Mouse (Mus musculus): ENCODE measurements around the gene Rpl35a.
"Not testable (repeated sequence)": the region's sequence is repeated elsewhere in the genome, so short reads cannot be mapped to it uniquely, and the experiment has no call there.

Rpl35a gene

DNA sequence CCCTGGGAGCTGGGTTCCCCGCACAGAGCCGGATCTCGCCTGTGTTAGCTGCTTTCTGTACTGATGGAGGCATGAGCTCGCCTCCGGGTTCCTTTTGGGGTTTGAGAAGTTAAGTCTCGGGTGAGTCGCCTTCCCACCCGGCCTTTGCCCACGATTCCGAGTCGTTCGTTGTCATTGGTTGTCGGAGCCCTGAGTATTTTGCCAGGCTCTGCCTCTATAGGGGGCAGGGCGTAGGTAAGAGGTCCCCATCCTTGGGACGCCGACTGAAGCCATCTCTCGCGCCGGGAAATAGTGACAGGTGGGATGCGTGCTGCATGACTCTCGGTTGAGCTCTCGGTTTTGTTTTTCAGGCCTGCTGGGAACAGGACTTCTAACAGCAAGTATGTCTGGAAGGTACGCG is 533 bp downstream of the Rpl35a start:
- DNase-seq (ENCODE audit: low spot score) = peak; percentile 74

DNA sequence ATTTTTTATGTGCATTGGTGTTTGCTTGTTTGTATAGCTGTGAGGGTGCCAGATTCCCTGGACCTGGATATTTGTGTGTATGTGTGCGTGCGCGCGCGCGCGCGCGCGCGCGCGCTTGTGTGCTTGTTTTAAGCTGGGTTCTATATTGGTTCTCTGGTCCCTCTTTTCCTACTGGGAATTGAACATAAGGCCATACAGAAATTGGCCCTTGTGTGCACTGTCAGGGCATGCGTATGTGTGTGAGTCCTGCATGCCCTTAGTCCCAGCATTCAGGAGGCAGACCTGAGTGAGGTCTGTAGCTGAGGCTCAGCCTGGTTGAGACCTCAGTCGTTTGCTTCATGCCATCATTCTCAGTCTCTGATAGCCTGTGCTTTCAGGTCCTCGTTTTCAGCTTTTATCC is 1.8 kb downstream of the Rpl35a start:
- DNase-seq (ENCODE audit: low spot score) = no peak

DNA sequence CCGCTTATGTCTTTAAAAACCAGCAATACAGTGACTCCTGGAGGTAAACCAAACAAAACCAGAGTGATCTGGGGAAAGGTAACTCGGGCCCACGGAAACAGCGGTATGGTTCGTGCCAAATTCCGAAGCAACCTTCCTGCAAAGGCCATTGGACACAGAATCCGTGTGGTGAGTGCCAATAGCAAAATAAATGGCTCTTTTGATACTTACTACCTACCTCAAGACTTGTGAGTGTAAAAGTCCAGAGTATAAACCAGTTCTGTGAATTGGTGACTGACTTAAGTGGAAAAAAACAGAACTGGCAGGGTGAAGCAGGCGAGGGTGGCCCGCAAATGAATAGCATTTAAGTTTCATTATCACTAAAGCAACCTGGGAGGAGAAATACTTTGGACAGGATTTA is 2.4 kb downstream of the Rpl35a start:
- DNase-seq (ENCODE audit: low spot score) = not testable (repeated sequence)

DNA sequence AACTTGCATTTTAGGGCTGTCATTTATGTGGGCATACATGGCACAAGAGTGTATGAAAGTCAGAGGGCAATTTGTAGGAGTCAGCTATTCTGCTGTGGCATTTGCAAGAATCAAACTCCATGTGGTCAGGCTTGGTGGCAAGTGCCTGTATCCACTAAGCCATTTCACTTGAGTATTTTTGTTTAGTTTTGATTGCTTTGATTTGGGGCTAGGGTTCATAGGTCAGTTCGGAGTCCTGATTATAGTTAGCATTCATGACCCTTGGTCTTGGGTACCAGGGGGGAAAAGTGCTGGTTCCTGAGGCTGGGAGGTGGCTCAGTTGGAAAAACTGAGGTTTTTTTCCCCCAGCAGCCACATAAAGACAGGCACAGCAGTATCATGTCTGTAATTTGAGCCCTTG is 3.2 kb downstream of the Rpl35a start:
- DNase-seq (ENCODE audit: low spot score) = no peak

DNA sequence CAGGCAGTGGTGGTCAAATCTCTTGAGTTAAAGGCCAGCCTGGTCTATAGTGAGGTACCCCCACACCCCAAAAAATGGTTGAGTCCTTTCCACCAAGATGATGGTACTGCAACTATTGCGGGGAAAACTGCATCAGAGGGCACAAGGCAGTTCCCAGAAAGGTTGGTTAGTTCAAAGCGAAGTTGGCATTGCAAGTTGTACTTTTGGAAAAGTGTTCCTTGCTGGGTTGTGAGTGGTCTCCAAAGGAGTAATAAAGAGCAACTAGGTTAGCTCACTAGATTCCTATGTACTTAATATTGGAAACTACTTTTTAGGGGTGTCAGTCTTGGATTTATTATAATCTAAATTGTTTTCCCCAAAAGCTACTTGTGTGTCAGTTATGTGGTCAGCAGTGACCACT is 4.7 kb downstream of the Rpl35a start:
- DNase-seq (ENCODE audit: low spot score) = no peak

DNA sequence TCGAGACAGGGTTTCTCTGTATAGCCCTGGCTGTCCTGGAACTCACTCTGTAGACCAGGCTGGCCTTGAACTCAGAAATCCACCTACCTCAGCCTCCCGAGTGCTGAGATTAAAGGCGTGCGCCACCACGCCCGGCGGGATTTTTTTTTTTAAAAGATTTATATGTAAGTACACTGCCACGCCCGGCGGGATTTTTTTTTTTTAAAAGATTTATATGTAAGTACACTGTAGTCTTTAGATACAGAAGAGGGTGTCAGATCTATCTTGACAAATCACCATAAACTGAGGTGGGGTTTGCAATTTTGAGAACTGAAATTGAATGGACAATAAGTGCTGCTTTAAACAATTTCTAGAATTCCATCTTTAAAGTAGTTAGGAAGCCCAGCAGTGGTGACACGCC is 5.1 kb downstream of the Rpl35a start:
- no peak for DNase-seq (ENCODE audit: low spot score)

DNA sequence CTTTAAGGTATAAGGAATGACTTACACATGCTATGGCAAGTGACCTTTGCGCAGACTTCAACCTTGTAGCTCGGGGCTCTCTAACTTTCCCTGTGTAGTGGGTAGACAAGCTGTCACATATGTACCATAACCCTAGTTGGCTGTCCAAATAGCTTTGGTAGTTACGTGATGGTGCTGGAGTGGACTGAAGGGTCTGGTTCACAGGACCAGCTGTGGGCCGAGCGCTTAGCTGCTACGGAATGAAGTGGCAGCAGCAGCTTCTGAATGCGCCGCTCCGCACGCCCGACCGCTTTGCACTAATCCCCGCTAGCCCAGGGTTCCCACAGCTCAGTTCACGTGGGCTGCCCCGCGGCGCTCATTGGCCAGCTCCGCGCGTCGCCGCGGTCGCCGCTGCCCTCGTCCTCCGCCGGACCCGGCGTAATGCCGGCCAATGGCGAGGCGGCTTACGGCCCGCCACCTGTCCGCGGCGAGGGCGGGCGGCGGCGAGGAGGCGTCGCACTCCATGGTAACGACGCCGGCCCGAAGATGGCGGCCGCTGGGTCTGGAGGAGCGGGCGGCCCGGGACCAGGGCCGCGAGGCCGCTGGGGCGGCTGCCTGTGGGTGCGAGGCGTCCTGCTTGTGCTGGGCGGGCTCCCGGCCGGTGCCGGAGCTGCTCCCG is 5.9 kb downstream of the Rpl35a start, which contains the start of gene Lmln:
Lmln (plus strand) TSS at position 498 of the 658 bp plus-strand sequence.
- peak; percentile 88 for DNase-seq (ENCODE audit: low spot score)

DNA sequence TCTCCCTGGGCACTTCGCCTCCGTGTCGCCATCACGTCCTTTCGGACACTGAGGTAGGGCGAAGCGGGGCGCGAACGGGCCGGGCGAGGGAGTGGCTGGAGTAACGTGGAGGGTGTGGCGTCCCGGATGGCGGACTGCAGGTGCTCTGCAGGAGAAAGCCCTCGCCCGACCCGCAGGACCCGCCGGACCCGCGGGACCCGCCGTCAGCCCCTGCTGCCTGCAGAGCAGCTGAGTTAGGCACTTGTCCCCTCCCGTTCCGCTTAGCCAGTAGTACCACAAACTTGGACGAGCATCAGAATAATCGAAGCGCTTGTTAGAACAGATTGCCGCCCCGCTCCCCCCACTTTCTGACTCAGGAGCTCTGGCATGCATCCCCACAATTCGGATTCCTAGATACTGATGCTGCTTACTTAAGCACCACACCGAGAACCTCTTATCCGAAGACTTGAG is 6.5 kb downstream of the Rpl35a start:
- peak; percentile 46 for DNase-seq (ENCODE audit: low spot score)

DNA sequence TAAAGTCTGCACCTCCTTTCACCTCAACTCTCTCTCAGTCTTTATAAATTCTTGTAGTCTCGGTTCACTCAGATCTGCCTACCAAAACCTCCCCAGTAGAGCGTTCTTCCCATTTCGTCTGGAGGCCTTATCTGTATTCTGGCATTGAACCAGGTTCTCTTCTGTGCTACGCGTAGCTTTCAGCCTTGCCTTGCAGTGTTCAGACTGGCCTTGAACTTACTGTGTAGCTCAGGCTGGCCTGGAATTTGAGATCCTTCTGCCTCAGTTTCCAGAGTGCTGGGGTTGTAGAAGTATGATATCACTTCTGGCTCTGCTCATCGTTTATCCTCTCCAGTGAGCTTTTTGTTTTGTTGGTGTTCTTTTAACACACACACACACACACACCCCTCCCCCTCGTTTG is 7.0 kb downstream of the Rpl35a start:
- DNase-seq (ENCODE audit: low spot score) = no peak

DNA sequence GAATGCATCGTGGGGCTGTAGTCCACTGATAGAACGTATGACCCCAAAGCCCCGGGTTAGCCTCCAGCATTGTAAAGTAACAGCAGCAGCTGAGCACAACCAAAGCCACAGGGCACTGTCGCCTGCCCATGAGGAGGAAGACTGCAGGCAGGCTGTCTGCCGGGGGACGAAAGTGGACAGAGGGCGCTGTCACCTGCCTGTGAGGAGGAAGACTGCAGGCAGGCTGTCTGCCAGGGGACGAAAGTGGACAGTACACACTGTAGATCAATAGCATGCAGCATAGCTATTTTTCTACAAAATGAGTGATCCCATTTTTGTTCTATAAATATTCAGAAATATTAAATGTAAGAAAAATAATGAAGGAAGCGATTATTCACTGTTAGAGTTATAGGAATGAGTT is 8.4 kb downstream of the Rpl35a start:
- DNase-seq (ENCODE audit: low spot score) = no peak

DNA sequence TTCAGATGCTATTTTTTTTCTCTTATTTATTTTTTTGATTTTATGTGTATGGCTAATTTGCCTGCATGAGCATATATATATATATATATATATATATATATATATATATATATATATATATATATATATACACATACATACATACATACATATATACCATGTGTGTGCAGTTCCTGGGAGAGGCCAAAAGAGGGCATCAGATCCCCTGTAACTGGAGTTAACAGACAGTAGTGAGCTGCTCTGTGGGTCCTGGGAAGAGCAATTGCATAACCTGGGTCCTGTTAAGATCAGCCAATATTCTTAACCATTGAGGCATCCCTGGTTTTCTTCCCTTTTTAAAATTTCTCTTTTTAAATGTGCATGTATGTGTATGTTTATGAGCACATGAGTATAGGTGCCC is 14.7 kb downstream of the Rpl35a start:
- no peak for DNase-seq (ENCODE audit: low spot score)

DNA sequence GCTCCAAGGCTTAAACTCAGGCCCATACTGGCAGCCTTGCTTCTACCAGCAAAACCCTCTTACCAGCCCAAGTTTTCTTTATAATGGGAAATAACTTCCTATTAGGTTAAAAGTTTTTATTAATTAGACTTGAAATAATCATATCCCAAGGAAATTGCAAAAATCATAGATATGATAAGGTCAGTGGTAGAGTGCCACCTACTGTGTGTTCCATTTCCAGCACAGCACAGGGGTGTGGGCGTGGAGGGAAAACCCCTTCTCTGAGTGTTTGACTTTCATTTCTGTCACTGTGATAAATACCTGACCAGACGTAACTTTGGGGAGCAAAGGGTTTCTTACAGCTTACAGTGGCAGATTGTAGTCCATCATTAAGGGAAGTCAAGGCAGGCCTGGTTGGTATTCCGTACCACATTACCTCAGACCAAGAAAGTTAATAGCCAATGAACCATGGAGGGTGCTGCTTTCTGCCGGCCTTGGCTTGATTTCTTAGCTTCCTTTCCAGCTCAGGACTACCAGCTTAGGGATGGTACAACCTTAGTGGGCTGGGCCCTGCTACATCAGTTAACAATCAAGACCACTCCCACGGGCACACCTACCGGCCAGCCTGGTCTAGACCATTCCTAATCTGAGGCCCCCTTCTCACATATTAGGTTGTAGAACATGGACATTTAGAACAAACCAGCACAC is 16.8 kb downstream of the Rpl35a start:
- no peak for DNase-seq (ENCODE audit: low spot score)

DNA sequence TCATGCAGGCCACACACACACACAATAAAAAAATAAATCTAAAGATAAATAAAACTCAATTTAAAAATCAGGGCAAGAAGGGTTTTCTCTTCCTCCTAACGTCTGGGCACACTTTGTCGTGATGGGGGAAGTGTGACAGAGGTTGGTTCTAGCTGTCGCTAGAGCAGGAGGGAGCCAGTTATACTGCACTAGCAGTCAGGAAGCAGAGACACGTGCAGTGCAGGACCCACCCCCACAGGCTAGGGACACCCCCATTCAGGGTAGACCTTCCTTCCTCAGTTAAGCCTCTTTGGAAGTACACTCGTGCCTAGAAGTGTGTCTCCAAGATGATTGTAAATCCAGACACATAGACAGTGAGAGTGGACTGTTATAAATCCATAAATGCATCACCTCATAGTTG is 18.7 kb downstream of the Rpl35a start:
- no peak for DNase-seq (ENCODE audit: low spot score)

DNA sequence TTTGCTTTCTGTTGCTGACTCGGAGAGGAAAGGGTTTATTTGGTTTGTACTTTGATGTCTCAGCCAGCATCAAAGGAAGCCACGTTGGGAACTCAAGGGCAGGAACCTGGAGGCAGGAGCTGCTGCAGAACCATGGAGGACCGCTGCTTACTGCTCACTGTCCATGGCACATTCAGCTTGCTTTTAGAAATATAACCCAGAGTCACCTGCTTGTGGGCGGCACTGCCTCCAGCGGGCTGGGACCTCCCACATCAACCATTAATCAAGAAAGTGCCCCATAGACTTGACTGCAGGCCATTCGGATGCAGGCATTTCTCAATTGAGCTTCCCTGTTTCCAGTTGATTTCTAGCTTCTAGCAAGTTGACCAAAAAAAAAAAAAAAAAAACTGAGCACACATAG is 19.8 kb downstream of the Rpl35a start:
- no peak for DNase-seq (ENCODE audit: low spot score)

DNA sequence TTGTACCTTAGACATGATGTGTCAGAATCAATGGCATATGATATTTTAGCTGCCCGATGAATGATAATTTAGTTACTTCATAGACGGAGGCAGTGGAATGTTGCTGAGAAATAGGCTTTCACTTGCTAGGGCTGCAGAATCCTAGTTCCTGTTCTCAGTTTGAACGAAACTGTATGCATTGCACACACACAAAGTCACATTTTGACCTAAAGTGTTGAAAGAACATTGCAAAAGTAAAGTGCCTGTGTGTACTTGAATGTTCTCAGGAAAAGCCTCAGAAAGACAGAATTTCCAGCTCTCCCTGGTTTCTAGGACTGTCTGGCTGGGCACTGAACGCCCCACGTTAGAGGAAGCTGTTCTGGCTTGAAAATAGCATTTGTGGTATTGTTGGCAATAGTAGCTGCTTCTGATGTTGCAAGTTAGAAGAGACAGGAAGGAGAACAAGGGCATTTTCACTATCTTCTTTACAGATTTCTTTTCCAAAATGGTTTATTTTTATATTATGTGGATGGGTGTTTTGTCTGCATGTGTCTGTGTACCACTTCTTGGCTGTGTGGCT is 20.9 kb downstream of the Rpl35a start:
- peak; percentile 17 for DNase-seq (ENCODE audit: low spot score)

DNA sequence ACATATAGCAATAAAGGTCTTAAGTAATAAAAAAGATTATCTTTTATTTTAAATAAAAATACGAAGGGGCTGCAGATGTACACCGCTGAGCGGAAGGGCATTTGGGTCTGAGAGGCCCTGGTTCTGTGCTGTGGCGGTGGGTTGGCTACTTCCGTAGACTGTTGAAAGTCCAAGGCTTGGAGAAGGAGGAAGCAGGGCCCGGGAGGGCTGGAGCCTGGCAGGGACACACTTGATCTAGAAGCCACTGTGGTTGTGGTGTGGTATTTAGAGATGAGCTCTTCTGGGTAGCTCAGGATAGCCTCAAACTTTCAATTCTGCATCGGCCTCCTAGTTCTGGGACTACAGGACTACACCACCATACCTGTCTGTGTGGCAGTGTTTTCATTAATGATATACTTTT is 23.8 kb downstream of the Rpl35a start:
- no peak for DNase-seq (ENCODE audit: low spot score)

DNA sequence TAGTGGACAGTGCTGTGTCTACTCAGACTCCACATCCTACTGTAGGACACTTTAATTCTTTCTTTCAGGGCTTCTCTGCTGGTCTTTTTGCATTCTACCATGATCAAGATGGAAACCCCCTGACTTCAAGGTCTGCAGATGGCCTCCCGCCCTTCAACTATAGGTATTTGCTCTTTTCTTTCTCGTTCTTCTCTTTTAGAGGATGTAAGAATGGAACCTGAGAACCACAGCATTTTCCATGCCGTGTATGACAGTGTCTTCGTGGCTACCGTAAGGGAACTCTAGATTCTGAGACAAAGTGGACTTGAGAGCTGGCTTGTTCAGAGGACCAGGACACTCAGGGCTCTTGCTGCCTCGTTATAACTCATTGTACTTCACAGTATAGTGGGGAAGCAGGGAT is 26.7 kb downstream of the Rpl35a start:
- DNase-seq (ENCODE audit: low spot score) = no peak

DNA sequence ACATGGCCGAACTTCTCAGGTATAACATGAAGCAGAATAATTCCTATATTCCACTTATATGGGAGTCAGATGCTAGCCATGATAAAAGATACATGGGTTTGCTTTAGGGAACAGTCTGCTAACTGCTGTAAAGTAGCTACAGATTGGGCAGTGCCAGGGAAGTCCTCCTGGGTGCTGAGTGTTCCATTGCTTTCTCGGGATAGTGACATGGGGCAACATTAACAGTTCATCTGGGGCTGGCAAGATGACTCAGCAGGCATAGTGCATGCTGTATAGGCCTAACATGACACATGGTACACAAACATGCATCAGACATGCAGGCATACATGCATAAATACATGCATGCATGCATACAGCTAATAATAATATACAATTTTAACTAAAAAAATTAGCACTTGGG is 27.7 kb downstream of the Rpl35a start:
- no peak for DNase-seq (ENCODE audit: low spot score)

DNA sequence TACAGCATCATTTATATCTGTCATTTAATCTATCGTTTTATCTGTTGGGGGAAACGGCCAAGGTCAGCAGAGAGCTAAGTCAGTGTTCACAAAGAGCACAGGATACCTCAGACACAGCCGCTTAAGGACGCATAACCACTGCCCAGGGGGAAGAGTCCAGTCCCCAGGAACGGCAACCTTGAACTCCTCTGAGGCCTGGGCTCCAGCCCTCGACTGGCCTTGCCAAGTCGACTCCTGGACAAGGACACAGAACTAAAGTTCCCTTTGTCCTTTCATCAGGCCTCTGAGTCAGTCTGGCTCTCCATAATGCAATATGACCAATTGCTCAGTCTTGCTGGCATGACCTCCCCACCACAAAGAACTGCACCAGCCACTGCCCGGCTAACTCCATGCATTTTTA is 29.4 kb downstream of the Rpl35a start:
- no peak for DNase-seq (ENCODE audit: low spot score)

All from adipocyte (in vitro differentiated cells).